Mouse (Mus musculus): ENCODE data around the gene Lpp. TPM values are rescaled to one million over a fixed set of nuclear protein-coding genes. Genes with fewer than 3 reads are reported as not detected.
A peak's percentile ranks its signal among the peaks of the same experiment; 100 is the strongest.
"Not testable (repeated sequence)": the region's sequence is repeated elsewhere in the genome, so short reads cannot be mapped to it uniquely, and the experiment has no call there.

Lpp gene
- total RNA-seq, 4 experiments from 2014 or later = 21.5 to 24.7 (median 23.3) TPM

GRCm38 (mm10) chr16:24977771-24978170 is 584.5 kb downstream of the Lpp start:
- DNase-seq (ENCODE audit: low spot score) = no peak

GRCm38 (mm10) chr16:24978226-24978625 is 584.9 kb downstream of the Lpp start:
- DNase-seq (ENCODE audit: low spot score) = no peak

- DNase-seq (ENCODE audit: low spot score) = no peak
Measured at GRCm38 (mm10) chr16:24979391-24979790, 586.1 kb downstream of the Lpp start.

- DNase-seq (ENCODE audit: low spot score) = no peak
Measured at GRCm38 (mm10) chr16:24982828-24983227, 589.5 kb downstream of the Lpp start.

- no peak for DNase-seq (ENCODE audit: low spot score)
Measured at GRCm38 (mm10) chr16:24990331-24990730, 597.0 kb downstream of the Lpp start.

GRCm38 (mm10) chr16:24991059-24991541 is 597.8 kb downstream of the Lpp start:
- no peak for DNase-seq (ENCODE audit: low spot score)

- no peak for DNase-seq (ENCODE audit: low spot score)
Measured at GRCm38 (mm10) chr16:24991995-24992394, 598.7 kb downstream of the Lpp start.

- DNase-seq (ENCODE audit: low spot score) = no peak
Measured at GRCm38 (mm10) chr16:24992494-24992893, 599.2 kb downstream of the Lpp start.

- peak; percentile 69 for DNase-seq (ENCODE audit: low spot score)
Measured at GRCm38 (mm10) chr16:25010980-25011877, 617.9 kb downstream of the Lpp start.

- no peak for DNase-seq (ENCODE audit: low spot score)
Measured at GRCm38 (mm10) chr16:25012938-25013337, 619.6 kb downstream of the Lpp start.

GRCm38 (mm10) chr16:25016261-25016836 is 623.0 kb downstream of the Lpp start:
- DNase-seq (ENCODE audit: low spot score) = no peak

GRCm38 (mm10) chr16:25017046-25017445 is 623.7 kb downstream of the Lpp start:
- no peak for DNase-seq (ENCODE audit: low spot score)

- DNase-seq (ENCODE audit: low spot score) = not testable (repeated sequence)
Measured at GRCm38 (mm10) chr16:25021743-25022359, 628.5 kb downstream of the Lpp start.

GRCm38 (mm10) chr16:25024591-25024990 is 631.3 kb downstream of the Lpp start:
- DNase-seq (ENCODE audit: low spot score) = no peak

- DNase-seq (ENCODE audit: low spot score) = no peak
Measured at GRCm38 (mm10) chr16:25026191-25026590, 632.9 kb downstream of the Lpp start.

- DNase-seq (ENCODE audit: low spot score) = no peak
Measured at GRCm38 (mm10) chr16:25029548-25029947, 636.2 kb downstream of the Lpp start.

- no peak for DNase-seq (ENCODE audit: low spot score)
Measured at GRCm38 (mm10) chr16:25037361-25037760, 644.1 kb downstream of the Lpp start.

- no peak for DNase-seq (ENCODE audit: low spot score)
Measured at GRCm38 (mm10) chr16:25038529-25038928, 645.2 kb downstream of the Lpp start.

- no peak for DNase-seq (ENCODE audit: low spot score)
Measured at GRCm38 (mm10) chr16:25039904-25040303, 646.6 kb downstream of the Lpp start.

GRCm38 (mm10) chr16:25041165-25041564 is 647.9 kb downstream of the Lpp start:
- DNase-seq (ENCODE audit: low spot score) = no peak

- no peak for DNase-seq (ENCODE audit: low spot score)
Measured at GRCm38 (mm10) chr16:25041855-25042529, 648.7 kb downstream of the Lpp start.
